9 mouse cellular contexts compared by ENCODE assay signal in the genomic region with DNA sequence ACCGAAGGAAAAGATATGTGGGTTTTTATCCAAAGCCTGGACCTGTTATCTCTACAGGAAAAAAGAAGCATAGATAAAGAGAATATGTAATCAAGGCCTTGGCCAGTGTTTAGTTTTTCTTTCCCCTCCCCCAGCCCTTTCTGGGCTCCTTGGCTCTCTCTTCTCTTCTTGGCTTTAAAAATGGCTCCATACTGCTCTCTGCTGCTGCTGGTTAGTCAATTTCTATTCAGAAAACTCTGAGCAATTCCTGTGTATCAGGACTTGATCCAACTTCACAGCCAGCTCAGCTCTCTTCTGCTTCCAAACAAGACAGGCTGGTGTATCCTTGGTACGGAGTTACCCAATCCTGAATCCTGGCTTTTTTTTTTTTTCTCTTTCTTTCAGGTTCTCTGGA.
DNase-seq lines count a peak whose midpoint lies in the region; ATAC-seq and TF ChIP-seq lines count a peak whose summit lies in the region.
"Had no signal": no experiment of that assay in that cellular context is flagged by ENCODE, and none has a peak within 500 bp of the region (broad histone marks: within the 10 kb centered on the region; RNA-seq: fewer than 3 reads in every experiment).

No protein-coding gene starts in this region.

- no peak overlapping the region for H3K4me3 ChIP-seq in limb, embryonic 14.5 days (replicated peaks; ENCODE audit: low read length)
- no peak overlapping the region for H3K4me3 ChIP-seq in limb, embryonic 10.5 days
- H3K4me3 ChIP-seq in heart, embryonic 11.5 days (ENCODE audit: low read depth, low read length), result no peak overlapping the region
- no peak overlapping the region for H3K4me3 ChIP-seq in stomach, embryonic 14.5 days (ENCODE audit: low read depth, low read length)
- H3K4me3 ChIP-seq: embryonic facial prominence, embryonic 15.5 days had no signal

- no peak overlapping the region for H3K27ac ChIP-seq in limb, embryonic 14.5 days (replicated peaks; ENCODE audit: low read depth, low read length)
- no peak overlapping the region for H3K27ac ChIP-seq in limb, embryonic 10.5 days
- no peak overlapping the region for H3K27ac ChIP-seq in heart, embryonic 11.5 days (ENCODE audit: low read depth, low read length)
- no peak overlapping the region for H3K27ac ChIP-seq in stomach, embryonic 14.5 days (ENCODE audit: low read length)
- H3K27ac ChIP-seq: embryonic facial prominence, embryonic 15.5 days had no signal

- no peak overlapping the region for H3K4me2 ChIP-seq in limb, embryonic 14.5 days (replicated peaks; ENCODE audit: low read depth, low read length, severe bottlenecking)
- no peak overlapping the region for H3K4me2 ChIP-seq in heart, embryonic 11.5 days
- no peak overlapping the region for H3K4me2 ChIP-seq in stomach, embryonic 14.5 days (replicated peaks; ENCODE audit: low read depth, low read length)
- H3K4me2 ChIP-seq: embryonic facial prominence, embryonic 15.5 days had no signal

- H3K9me3 ChIP-seq in limb, embryonic 14.5 days (ENCODE audit: control insufficient read depth, low read length), result no peaks in the 10 kb centered on the region
- H3K9me3 ChIP-seq in limb, embryonic 10.5 days (replicated peaks), result no peaks in the 10 kb centered on the region
- H3K9me3 ChIP-seq in heart, embryonic 11.5 days (replicated peaks; ENCODE audit: control insufficient read depth, low read length), result no peaks in the 10 kb centered on the region
- no peaks in the 10 kb centered on the region for H3K9me3 ChIP-seq in stomach, embryonic 14.5 days (ENCODE audit: control insufficient read depth, low read depth, low read length)
- H3K9me3 ChIP-seq: embryonic facial prominence, embryonic 15.5 days had no signal

- 70% methylated on average over 2 of the region's 2 CpGs for WGBS in limb, embryonic 14.5 days
- WGBS in limb, embryonic 10.5 days, result 77% methylated on average over 2 of the region's 2 CpGs
- 29% methylated on average over 2 of the region's 2 CpGs for WGBS in heart, embryonic 11.5 days (ENCODE audit: insufficient replicate concordance)
- WGBS in stomach, embryonic 14.5 days, result 24% methylated on average over 2 of the region's 2 CpGs

- H3K36me3 ChIP-seq in limb, embryonic 14.5 days (ENCODE audit: control insufficient read depth, insufficient read depth, low read length), result no peaks in the 10 kb centered on the region
- no peaks in the 10 kb centered on the region for H3K36me3 ChIP-seq in limb, embryonic 10.5 days
- no peaks in the 10 kb centered on the region for H3K36me3 ChIP-seq in heart, embryonic 11.5 days (ENCODE audit: control insufficient read depth, insufficient read depth, low read length)
- no peaks in the 10 kb centered on the region for H3K36me3 ChIP-seq in stomach, embryonic 14.5 days (ENCODE audit: control insufficient read depth, insufficient read depth, low read length)
- H3K36me3 ChIP-seq: embryonic facial prominence, embryonic 15.5 days had no signal

- no peak overlapping the region for H3K9ac ChIP-seq in limb, embryonic 14.5 days (ENCODE audit: low read depth, low read length, severe bottlenecking)
- no peak overlapping the region for H3K9ac ChIP-seq in heart, embryonic 11.5 days (ENCODE audit: low read depth, low read length)
- H3K9ac ChIP-seq in stomach, embryonic 14.5 days (replicated peaks; ENCODE audit: low read depth, low read length), result no peak overlapping the region
- H3K9ac ChIP-seq: embryonic facial prominence, embryonic 15.5 days had no signal

- ATAC-seq in limb, embryonic 14.5 days (ENCODE audit: low FRiP score, low read depth), result peak; percentile 45; the same call in 1 of the 2 replicates
- peak; percentile 46; the same call in 1 of the 2 replicates for ATAC-seq in heart, embryonic 11.5 days (replicated peaks; ENCODE audit: insufficient number of reproducible peaks, low FRiP score, low TSS enrichment)
- peak; percentile 73; the same call in 1 of the 2 replicates for ATAC-seq in stomach, embryonic 14.5 days (ENCODE audit: insufficient number of reproducible peaks, insufficient read depth, low FRiP score, low read depth)
- no peak for ATAC-seq in monocyte, adult 5-6 weeks (replicated peaks; ENCODE audit: insufficient number of reproducible peaks, low FRiP score, low TSS enrichment, poor library complexity, severe bottlenecking)

- no peak for TF ChIP-seq POLR2A in limb, embryonic 14.5 days (IDR thresholded peaks at IDR 0.05; ENCODE audit: borderline replicate concordance, extremely low read depth, insufficient read depth, insufficient read length)

- peaks cover 8% of the 10 kb centered on the region; the same call in 1 of the 2 replicates for H3K4me1 ChIP-seq in limb, embryonic 14.5 days (ENCODE audit: control insufficient read depth, insufficient read depth, low read length)
- H3K4me1 ChIP-seq in limb, embryonic 10.5 days, result no peaks in the 10 kb centered on the region
- H3K4me1 ChIP-seq in heart, embryonic 11.5 days (ENCODE audit: control insufficient read depth, insufficient read depth, low read length), result no peaks in the 10 kb centered on the region
- H3K4me1 ChIP-seq in stomach, embryonic 14.5 days (ENCODE audit: control insufficient read depth, insufficient read depth, low read length), result peaks cover 6% of the 10 kb centered on the region; the same call in 1 of the 2 replicates

- H3K27me3 ChIP-seq in limb, embryonic 14.5 days (ENCODE audit: control insufficient read depth, insufficient read depth, low read length), result no peaks in the 10 kb centered on the region
- H3K27me3 ChIP-seq in limb, embryonic 10.5 days (ENCODE audit: low read depth, poor library complexity, severe bottlenecking), result no peaks in the 10 kb centered on the region
- no peaks in the 10 kb centered on the region for H3K27me3 ChIP-seq in heart, embryonic 11.5 days (ENCODE audit: control insufficient read depth, insufficient read depth, low read length)
- H3K27me3 ChIP-seq in stomach, embryonic 14.5 days (ENCODE audit: control insufficient read depth, insufficient read depth, low read length), result no peaks in the 10 kb centered on the region
- H3K27me3 ChIP-seq: embryonic facial prominence, embryonic 15.5 days had no signal

- DNase-seq in limb, embryonic 14.5 days (ENCODE audit: low spot score), result peak; percentile 54
- no peak for DNase-seq in limb, embryonic 10.5 days (ENCODE audit: low spot score)
- peak; percentile 51 for DNase-seq in cerebellum, adult 9-11 months
- peak; percentile 7 to 33 for DNase-seq in kidney, postnatal 4 days
- DNase-seq in lung, postnatal 4 days, result peak; percentile 22 to 38
